8 mouse cellular contexts compared by ENCODE assay signal in genomic region chr3:146450371-146450841, GRCm38 (mm10). TPM values are rescaled to one million over a fixed set of nuclear protein-coding genes. Genes with fewer than 3 reads are reported as not detected.
A peak's percentile ranks its signal among the peaks of the same experiment; 100 is the strongest.
DNase-seq lines count a peak whose midpoint lies in the region; ATAC-seq and TF ChIP-seq lines count a peak whose summit lies in the region.

No protein-coding gene starts in this region.

- peak; percentile 100 for ATAC-seq in CD4-positive, CD25-positive, alpha-beta regulatory T cell, adult 4 months
- ATAC-seq in heart, embryonic 15.5 days (replicated peaks; ENCODE audit: insufficient number of reproducible peaks, insufficient read depth, low FRiP score, low read depth) = peak; percentile 100
- ATAC-seq in liver, embryonic 14.5 days (ENCODE audit: insufficient read depth) = peak; percentile 98
- peak; percentile 99 for ATAC-seq in neural tube, embryonic 11.5 days (ENCODE audit: insufficient read depth, low FRiP score, low TSS enrichment)
- ATAC-seq in stomach, postnatal 0 days (ENCODE audit: low FRiP score, low TSS enrichment) = peak; percentile 100

- peak overlapping the region; percentile 69 for H3K4me2 ChIP-seq in heart, embryonic 15.5 days
- peak overlapping the region; percentile 78 for H3K4me2 ChIP-seq in liver, embryonic 14.5 days (ENCODE audit: low read depth)
- peak overlapping the region; percentile 76 for H3K4me2 ChIP-seq in neural tube, embryonic 11.5 days (ENCODE audit: low read depth)
- peak overlapping the region; percentile 62 for H3K4me2 ChIP-seq in stomach, postnatal 0 days (replicated peaks; ENCODE audit: low read depth)

- H3K4me3 ChIP-seq in forebrain, embryonic 10.5 days = peak overlapping the region; percentile 66
- peak overlapping the region; percentile 63 for H3K4me3 ChIP-seq in heart, embryonic 15.5 days
- H3K4me3 ChIP-seq in liver, embryonic 14.5 days (ENCODE audit: insufficient read depth in 1 of 2, low read depth in 2 of 2, low read length in 2 of 2) = peak overlapping the region; percentile 61 to 80
- peak overlapping the region; percentile 48 for H3K4me3 ChIP-seq in neural tube, embryonic 11.5 days (ENCODE audit: low read depth, low read length)
- peak overlapping the region; percentile 55 for H3K4me3 ChIP-seq in stomach, postnatal 0 days (ENCODE audit: low read depth, low read length)

- H3K4me1 ChIP-seq in forebrain, embryonic 10.5 days = peaks cover 19% of the 10 kb centered on the region
- peaks cover 12% of the 10 kb centered on the region for H3K4me1 ChIP-seq in heart, embryonic 15.5 days (replicated peaks)
- peaks cover 9 to 10% of the 10 kb centered on the region in 2 experiments for H3K4me1 ChIP-seq in liver, embryonic 14.5 days (replicated peaks; ENCODE audit: control insufficient read depth in 2 of 2, insufficient read depth in 2 of 2, low read length in 1 of 2)
- H3K4me1 ChIP-seq in neural tube, embryonic 11.5 days (ENCODE audit: control insufficient read depth, insufficient read depth, low read length) = no peaks in the 10 kb centered on the region
- H3K4me1 ChIP-seq in stomach, postnatal 0 days (replicated peaks; ENCODE audit: control insufficient read depth, insufficient read depth) = no peaks in the 10 kb centered on the region

- peak overlapping the region; percentile 64 for H3K9ac ChIP-seq in heart, embryonic 15.5 days
- peak overlapping the region; percentile 72 for H3K9ac ChIP-seq in liver, embryonic 14.5 days (replicated peaks)
- H3K9ac ChIP-seq in neural tube, embryonic 11.5 days (ENCODE audit: low read length) = peak overlapping the region; percentile 67
- peak overlapping the region; percentile 73 for H3K9ac ChIP-seq in stomach, postnatal 0 days (ENCODE audit: low read length)

- no peaks in the 10 kb centered on the region for H3K27me3 ChIP-seq in forebrain, embryonic 10.5 days (ENCODE audit: poor library complexity, severe bottlenecking)
- H3K27me3 ChIP-seq in heart, embryonic 15.5 days = no peaks in the 10 kb centered on the region
- no peaks in the 10 kb centered on the region for H3K27me3 ChIP-seq in liver, embryonic 14.5 days (ENCODE audit: control insufficient read depth, insufficient read depth, low read length)
- H3K27me3 ChIP-seq in neural tube, embryonic 11.5 days (ENCODE audit: control insufficient read depth, insufficient read depth, low read length) = no peaks in the 10 kb centered on the region
- no peaks in the 10 kb centered on the region for H3K27me3 ChIP-seq in stomach, postnatal 0 days (ENCODE audit: control insufficient read depth, insufficient read depth, low read length)

- H3K27ac ChIP-seq in forebrain, embryonic 10.5 days = peak overlapping the region; percentile 91
- peak overlapping the region; percentile 84 for H3K27ac ChIP-seq in heart, embryonic 15.5 days
- peak overlapping the region; percentile 48 for H3K27ac ChIP-seq in liver, embryonic 14.5 days
- H3K27ac ChIP-seq in neural tube, embryonic 11.5 days (ENCODE audit: low read depth, low read length) = no peak overlapping the region
- peak overlapping the region; percentile 87 for H3K27ac ChIP-seq in stomach, postnatal 0 days (replicated peaks)

- H3K36me3 ChIP-seq in forebrain, embryonic 10.5 days (replicated peaks) = peaks cover 12% of the 10 kb centered on the region
- H3K36me3 ChIP-seq in heart, embryonic 15.5 days = 0 out of 2 replicates have a peak, but pooled peaks cover 3% of the 10 kb centered on the region
- no peaks in the 10 kb centered on the region for H3K36me3 ChIP-seq in liver, embryonic 14.5 days (replicated peaks; ENCODE audit: control insufficient read depth, insufficient read depth, low read depth)
- H3K36me3 ChIP-seq in neural tube, embryonic 11.5 days (ENCODE audit: control insufficient read depth, insufficient read depth, low read length) = no peaks in the 10 kb centered on the region
- H3K36me3 ChIP-seq in stomach, postnatal 0 days (ENCODE audit: control insufficient read depth, insufficient read depth, low read length) = 0 out of 2 replicates have a peak, but pooled peaks cover 2% of the 10 kb centered on the region

- DNase-seq in c-Kit-negative CD71-positive TER-119-positive erythroid progenitor cells, embryonic 14.5 days (ENCODE audit: low read depth, low spot score) = peak; percentile 82
- DNase-seq in forebrain, embryonic 10.5 days (ENCODE audit: extremely low spot score, low spot score) = peak; percentile 92
- peak; percentile 97 to 98 for DNase-seq in kidney, postnatal 25 days
- DNase-seq in liver, embryonic 14.5 days (ENCODE audit: low read depth in 3 of 3, low spot score in 3 of 3) = peak; percentile 79 to 85 (median 83)
- peak; percentile 95 for DNase-seq in neural tube, embryonic 11.5 days (ENCODE audit: low spot score)
- DNase-seq in stomach, postnatal 0 days (ENCODE audit: low spot score) = peak; percentile 95

- peak; percentile 82 for TF ChIP-seq CTCF in liver, embryonic 14.5 days (IDR thresholded peaks at IDR 0.05; ENCODE audit: low read depth)
- TF ChIP-seq CTCF in stomach, postnatal 0 days (IDR thresholded peaks at IDR 0.05; ENCODE audit: low read depth) = peak; percentile 62

- TF ChIP-seq EP300 in liver, embryonic 14.5 days (IDR thresholded peaks at IDR 0.05; ENCODE audit: low read depth) = no peak
- no peak for TF ChIP-seq EP300 in stomach, postnatal 0 days (optimal IDR thresholded peaks at IDR 0.05)

- 0 out of 2 replicates have a peak, but pooled peaks cover 4% of the 10 kb centered on the region for H3K9me3 ChIP-seq in forebrain, embryonic 10.5 days
- H3K9me3 ChIP-seq in heart, embryonic 15.5 days (replicated peaks) = no peaks in the 10 kb centered on the region
- no peaks in the 10 kb centered on the region for H3K9me3 ChIP-seq in liver, embryonic 14.5 days (ENCODE audit: control insufficient read depth, low read length)
- no peaks in the 10 kb centered on the region for H3K9me3 ChIP-seq in neural tube, embryonic 11.5 days (ENCODE audit: control insufficient read depth, low read length)
- H3K9me3 ChIP-seq in stomach, postnatal 0 days (ENCODE audit: control insufficient read depth, low read length) = no peaks in the 10 kb centered on the region

- WGBS in forebrain, embryonic 10.5 days = under 1% methylated on average over 29 of the region's 29 CpGs
- WGBS in heart, embryonic 15.5 days = under 1% methylated on average over 29 of the region's 29 CpGs
- WGBS in liver, embryonic 14.5 days (ENCODE audit: insufficient replicate concordance) = under 1% methylated on average over 29 of the region's 29 CpGs
- 0% methylated on average over 29 of the region's 29 CpGs for WGBS in neural tube, embryonic 11.5 days
- 1% methylated on average over 29 of the region's 29 CpGs for WGBS in stomach, postnatal 0 days

RNA-seq across cellular contexts. Expression of gene Ctbs, which starts 0.8 kb away (rescaled TPM):
- 1 to 10 TPM; 6.0 to 8.3 TPM for polyA plus RNA-seq in CD4-positive, CD25-positive, alpha-beta regulatory T cell, adult 4 months (2017; shearing (Covaris generic))
- polyA plus RNA-seq in forebrain, embryonic 10.5 days (2016; fragmentation: Nextera tagmentation; extraction: Ambion mirVana) = 4.5 and 6.1 TPM in 2 replicates
- polyA plus RNA-seq in heart, embryonic 15.5 days (2015; fragmentation: Nextera tagmentation; extraction: Ambion mirVana) = 7.5 and 8.6 TPM in 2 replicates
- polyA plus RNA-seq in liver, embryonic 14.5 days (2012; rRNA removed) = 1.3 and 1.7 TPM in 2 replicates
- 5.2 and 5.4 TPM in 2 replicates for polyA plus RNA-seq in liver, embryonic 14.5 days (2014; fragmentation: Nextera tagmentation; extraction: Ambion mirVana)
- polyA plus RNA-seq in neural tube, embryonic 11.5 days (2014; fragmentation: Nextera tagmentation; extraction: Ambion mirVana) = 5.3 and 5.5 TPM in 2 replicates
- 7.9 and 8.7 TPM in 2 replicates for polyA plus RNA-seq in stomach, postnatal 0 days (2015; fragmentation: Nextera tagmentation; extraction: Ambion mirVana)

RNA-seq across cellular contexts. Expression of gene Ssx2ip, which starts 46.0 kb away (rescaled TPM):
- 1 to 10 TPM in 1 of 2 experiments, under 1 TPM in 1; 0.62 to 1.1 TPM for polyA plus RNA-seq in CD4-positive, CD25-positive, alpha-beta regulatory T cell, adult 4 months (2017; shearing (Covaris generic))
- polyA plus RNA-seq in forebrain, embryonic 10.5 days (2016; fragmentation: Nextera tagmentation; extraction: Ambion mirVana) = 39.0 and 41.5 TPM in 2 replicates
- polyA plus RNA-seq in heart, embryonic 15.5 days (2015; fragmentation: Nextera tagmentation; extraction: Ambion mirVana) = 15.5 and 20.1 TPM in 2 replicates
- polyA plus RNA-seq in liver, embryonic 14.5 days (2012; rRNA removed) = 22.7 and 34.9 TPM in 2 replicates
- polyA plus RNA-seq in liver, embryonic 14.5 days (2014; fragmentation: Nextera tagmentation; extraction: Ambion mirVana) = 96.2 and 118 TPM in 2 replicates
- 28.1 and 28.8 TPM in 2 replicates for polyA plus RNA-seq in neural tube, embryonic 11.5 days (2014; fragmentation: Nextera tagmentation; extraction: Ambion mirVana)
- polyA plus RNA-seq in stomach, postnatal 0 days (2015; fragmentation: Nextera tagmentation; extraction: Ambion mirVana) = 12.9 and 14.1 TPM in 2 replicates

RNA-seq across cellular contexts. Expression of gene Spata1, which starts 49.1 kb away (rescaled TPM):
- polyA plus RNA-seq in CD4-positive, CD25-positive, alpha-beta regulatory T cell, adult 4 months (2017; shearing (Covaris generic)) = 1 to 10 TPM; 7.8 to 8.7 TPM
- polyA plus RNA-seq in forebrain, embryonic 10.5 days (2016; fragmentation: Nextera tagmentation; extraction: Ambion mirVana) = 5.2 and 5.6 TPM in 2 replicates
- polyA plus RNA-seq in heart, embryonic 15.5 days (2015; fragmentation: Nextera tagmentation; extraction: Ambion mirVana) = 4.2 and 5.8 TPM in 2 replicates
- 0.30 and 0.93 TPM in 2 replicates for polyA plus RNA-seq in liver, embryonic 14.5 days (2012; rRNA removed)
- 0.32 and 0.65 TPM in 2 replicates for polyA plus RNA-seq in liver, embryonic 14.5 days (2014; fragmentation: Nextera tagmentation; extraction: Ambion mirVana)
- 4.8 and 5.7 TPM in 2 replicates for polyA plus RNA-seq in neural tube, embryonic 11.5 days (2014; fragmentation: Nextera tagmentation; extraction: Ambion mirVana)
- polyA plus RNA-seq in stomach, postnatal 0 days (2015; fragmentation: Nextera tagmentation; extraction: Ambion mirVana) = 1.1 and 2.4 TPM in 2 replicates

RNA-seq across cellular contexts. Expression of gene Gng5, which starts 49.2 kb away (rescaled TPM):
- 100 to 1,000 TPM; 270 to 377 TPM for polyA plus RNA-seq in CD4-positive, CD25-positive, alpha-beta regulatory T cell, adult 4 months (2017; shearing (Covaris generic))
- 1,224 and 1,240 TPM in 2 replicates for polyA plus RNA-seq in forebrain, embryonic 10.5 days (2016; fragmentation: Nextera tagmentation; extraction: Ambion mirVana)
- polyA plus RNA-seq in heart, embryonic 15.5 days (2015; fragmentation: Nextera tagmentation; extraction: Ambion mirVana) = 976 and 1,307 TPM in 2 replicates
- 115 and 136 TPM in 2 replicates for polyA plus RNA-seq in liver, embryonic 14.5 days (2012; rRNA removed)
- polyA plus RNA-seq in liver, embryonic 14.5 days (2014; fragmentation: Nextera tagmentation; extraction: Ambion mirVana) = 559 and 595 TPM in 2 replicates
- polyA plus RNA-seq in neural tube, embryonic 11.5 days (2014; fragmentation: Nextera tagmentation; extraction: Ambion mirVana) = 956 and 1,018 TPM in 2 replicates
- 1,101 and 1,141 TPM in 2 replicates for polyA plus RNA-seq in stomach, postnatal 0 days (2015; fragmentation: Nextera tagmentation; extraction: Ambion mirVana)
